Mouse (Mus musculus): Measurements from ENCODE around the gene Pqlc3. TPM values are rescaled to one million over a fixed set of nuclear protein-coding genes. Genes with fewer than 3 reads are reported as not detected.

Gene Pqlc3
- polyA plus RNA-seq, 1 experiment from 2014 or later: 1.9 TPM

Other genes with a start within 250 kb of the Pqlc3 start
- gene Greb1, start 199.5 kb downstream of the Pqlc3 start, polyA plus RNA-seq (2015; fragmentation: Nextera tagmentation; extraction: Ambion mirVana): 0.85 and 0.97 TPM in 2 replicates
- gene E2f6, start 189.4 kb downstream of the Pqlc3 start, polyA plus RNA-seq (2015; fragmentation: Nextera tagmentation; extraction: Ambion mirVana): 43.3 and 51.8 TPM in 2 replicates
- gene Rock2, start 105.5 kb downstream of the Pqlc3 start, polyA plus RNA-seq (2015; fragmentation: Nextera tagmentation; extraction: Ambion mirVana): 12.5 and 13.5 TPM in 2 replicates
- 1.3 and 2.9 TPM in 2 replicates for gene 2410004P03Rik, start 11.3 kb upstream of the Pqlc3 start, polyA plus RNA-seq (2015; fragmentation: Nextera tagmentation; extraction: Ambion mirVana)
- 2.6 and 2.8 TPM in 2 replicates for gene Kcnf1, start 176.5 kb upstream of the Pqlc3 start, polyA plus RNA-seq (2015; fragmentation: Nextera tagmentation; extraction: Ambion mirVana)

Data from forebrain, embryonic 13.5 days (tissue).